Mouse (Mus musculus) brain, embryonic 14.5 days (tissue): Measurements from ENCODE around the gene Ubc.

Source experiments
- CTCF ChIP-seq: fragments of 200-500 bp; IDR thresholded peaks from 2 replicates; pipeline ENCODE4 v1.5.1; 2012; ENCODE audit warnings: inconsistent platforms, mild to moderate bottlenecking, moderate library complexity, borderline replicate concordance; ENCODE audit not compliant: insufficient read depth, insufficient read length; ENCODE audit errors: extremely low read depth
- POLR2A ChIP-seq: fragments of 200-500 bp; IDR thresholded peaks from 2 replicates; pipeline ENCODE4 v1.6.1; 2012; ENCODE audit warnings: mild to moderate bottlenecking, inconsistent platforms, borderline replicate concordance; ENCODE audit not compliant: poor library complexity, insufficient read depth, insufficient read length, severe bottlenecking; ENCODE audit errors: extremely low read depth

DNA sequence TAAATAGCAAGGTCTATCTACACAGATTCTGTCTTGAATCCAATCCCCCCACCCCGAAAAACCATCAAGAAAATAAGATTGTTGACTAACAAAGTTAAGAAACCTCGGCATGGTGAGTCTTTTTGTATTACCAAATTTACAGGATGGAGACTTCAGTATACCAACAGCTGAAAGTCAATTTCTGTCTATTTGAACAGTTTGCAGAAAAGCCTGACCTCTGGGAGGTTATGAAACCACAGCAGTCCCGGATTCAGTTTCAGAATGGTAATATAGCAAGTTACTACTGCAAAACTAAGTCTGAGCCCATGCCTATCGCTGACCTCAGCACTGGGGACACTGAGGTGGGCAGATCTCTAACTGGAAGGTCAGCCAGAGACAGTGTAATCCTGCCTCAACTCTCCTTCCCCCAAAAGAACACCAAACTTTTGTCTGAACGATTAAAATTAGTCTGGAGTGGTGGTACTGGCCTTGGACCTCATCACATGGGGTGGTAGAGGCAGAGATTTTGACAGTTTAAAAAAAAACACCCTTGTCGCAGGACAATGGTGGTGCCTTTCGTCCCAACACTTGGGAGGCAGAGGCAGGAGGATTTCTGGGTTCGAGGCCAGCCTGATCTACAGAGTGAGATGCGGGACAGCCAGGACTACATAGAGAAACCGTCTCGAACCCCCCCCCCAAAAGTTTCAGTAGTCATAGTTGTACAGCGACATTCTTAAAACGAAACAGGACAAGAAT lies 1.5 kb downstream of the Ubc start:
- TF ChIP-seq POLR2A (no peak), CTCF (no peak)
